Mouse (Mus musculus) heart, embryonic 10.5 days (tissue): Measurements from ENCODE around the gene Igfals. TPM values are rescaled to one million over a fixed set of nuclear protein-coding genes. Genes with fewer than 3 reads are reported as not detected.

Source experiments
- DNase-seq: peaks from one replicate; pipeline ENCODE4 v3.0.0-alpha.2; 2017; ENCODE audit warnings: low spot score
- H3K27ac ChIP-seq: fragments of 300-500 bp; sonication (generic); 2 replicates; pipeline ENCODE4 v1.5.1; 2016; ENCODE audit warnings: mild to moderate bottlenecking
- H3K27me3 ChIP-seq: fragments of 300-500 bp; sonication (generic); 2 replicates; pipeline ENCODE4 v1.6.1; 2016; ENCODE audit warnings: mild to moderate bottlenecking; ENCODE audit not compliant: poor library complexity, insufficient read depth, severe bottlenecking
- H3K36me3 ChIP-seq: fragments of 300-500 bp; sonication (generic); 2 replicates; pipeline ENCODE4 v1.6.1; 2016; ENCODE audit warnings: mild to moderate bottlenecking, moderate library complexity
- H3K4me1 ChIP-seq: fragments of 300-500 bp; sonication (generic); 2 replicates; pipeline ENCODE4 v1.6.1; 2016; ENCODE audit warnings: mild to moderate bottlenecking
- H3K4me3 ChIP-seq: fragments of 300-500 bp; sonication (generic); 2 replicates; pipeline ENCODE4 v1.5.1; 2016; ENCODE audit warnings: mild to moderate bottlenecking, moderate library complexity
- H3K9me3 ChIP-seq: fragments of 300-500 bp; sonication (generic); 2 replicates; pipeline ENCODE4 v1.6.1; 2016; ENCODE audit warnings: mild to moderate bottlenecking, moderate library complexity
- WGBS: fragments of 180-500 bp; shearing (Covaris S2); methylation state at CpG from one replicate; pipeline ENCODE4 v1.1.7; 2016; 5-methylcytosine and 5-hydroxymethylcytosine counted together
- polyA plus RNA-seq: library from polyadenylated mRNA; unstranded; fragments of >200 nt; fragmentation: Nextera tagmentation; extraction: Ambion mirVana; gene quantifications from 2 replicates; pipeline ENCODE4 v1.2.1, GENCODE M21; 2016

Gene Igfals
- polyA plus RNA-seq, 1 experiment from 2014 or later: 0.85 TPM

DNA sequence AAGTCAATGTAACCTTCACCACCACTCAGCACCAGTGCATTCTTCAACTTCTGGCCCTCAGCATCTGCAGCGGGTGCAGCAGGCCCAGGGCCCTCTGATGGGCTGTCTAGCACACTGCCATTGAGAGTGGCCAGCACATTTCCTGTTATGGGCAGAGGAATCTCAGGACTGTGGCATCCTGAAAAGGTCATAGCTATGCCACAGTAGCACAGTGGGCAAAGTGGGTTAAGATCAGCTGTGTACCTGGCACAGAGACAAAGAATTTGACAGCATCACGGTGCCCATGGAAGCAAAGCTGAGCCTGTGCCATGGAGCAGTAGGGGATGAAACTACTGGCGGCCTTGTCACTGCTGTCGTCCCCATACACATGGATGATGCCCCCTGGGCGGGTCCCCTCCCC is 33.4 kb downstream of the Igfals start:
- DNase-seq: no peak
- H3K27me3 ChIP-seq: no peaks in the 10 kb centered on the region
- H3K9me3 ChIP-seq: no peaks in the 10 kb centered on the region
- peaks cover 75% of the 10 kb centered on the region for H3K36me3 ChIP-seq
- no peak overlapping the region for H3K4me3 ChIP-seq
- H3K4me1 ChIP-seq: peaks cover 41% of the 10 kb centered on the region
- WGBS: 79% methylated on average over 5 of the region's 5 CpGs
- no peak overlapping the region for H3K27ac ChIP-seq

DNA sequence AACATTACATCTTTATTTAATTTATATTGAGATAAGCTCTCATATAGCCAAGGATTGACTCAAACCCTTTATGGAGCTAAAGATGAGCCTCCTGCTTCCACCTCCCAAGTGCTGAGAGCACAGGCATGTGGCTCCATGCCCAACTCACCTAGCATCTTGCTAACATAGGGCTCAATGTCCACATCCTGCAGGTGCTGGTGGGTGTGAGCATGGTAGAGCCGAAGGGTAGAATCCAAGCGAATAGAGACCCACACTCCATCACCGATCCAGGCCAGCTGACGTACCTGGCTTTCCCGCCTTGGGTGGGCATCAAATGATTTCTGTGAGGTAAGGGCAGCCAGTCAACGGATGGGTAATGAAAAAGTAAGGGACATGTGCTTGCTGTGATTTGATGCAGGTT is 34.2 kb downstream of the Igfals start:
- 93% methylated on average over 6 of the region's 6 CpGs for WGBS
- H3K4me3 ChIP-seq: no peak overlapping the region
- no peak for DNase-seq
- H3K4me1 ChIP-seq: peaks cover 36% of the 10 kb centered on the region
- no peak overlapping the region for H3K27ac ChIP-seq
- H3K9me3 ChIP-seq: no peaks in the 10 kb centered on the region
- no peaks in the 10 kb centered on the region for H3K27me3 ChIP-seq
- peaks cover 84% of the 10 kb centered on the region for H3K36me3 ChIP-seq

DNA sequence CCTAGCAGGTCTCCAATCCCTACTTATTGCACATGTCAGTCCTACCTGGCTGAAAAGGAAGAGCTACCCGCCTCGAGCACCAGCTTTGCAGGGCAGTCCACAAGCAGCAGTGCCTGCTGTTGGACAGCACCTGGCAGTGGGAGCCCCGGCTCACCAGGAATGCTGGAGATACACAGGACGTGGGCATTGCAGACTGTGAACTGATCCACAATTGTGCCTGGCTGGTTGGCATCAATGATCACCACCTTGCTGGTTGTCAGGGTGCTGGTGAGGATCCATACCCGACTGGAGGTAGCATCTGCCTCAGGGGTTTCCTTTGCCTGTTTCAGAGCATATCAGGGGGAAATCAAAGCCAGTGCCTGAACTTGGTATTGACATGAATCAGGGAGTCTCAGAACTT is 36.3 kb downstream of the Igfals start:
- DNase-seq: no peak
- 91% methylated on average over 5 of the region's 5 CpGs for WGBS

DNA sequence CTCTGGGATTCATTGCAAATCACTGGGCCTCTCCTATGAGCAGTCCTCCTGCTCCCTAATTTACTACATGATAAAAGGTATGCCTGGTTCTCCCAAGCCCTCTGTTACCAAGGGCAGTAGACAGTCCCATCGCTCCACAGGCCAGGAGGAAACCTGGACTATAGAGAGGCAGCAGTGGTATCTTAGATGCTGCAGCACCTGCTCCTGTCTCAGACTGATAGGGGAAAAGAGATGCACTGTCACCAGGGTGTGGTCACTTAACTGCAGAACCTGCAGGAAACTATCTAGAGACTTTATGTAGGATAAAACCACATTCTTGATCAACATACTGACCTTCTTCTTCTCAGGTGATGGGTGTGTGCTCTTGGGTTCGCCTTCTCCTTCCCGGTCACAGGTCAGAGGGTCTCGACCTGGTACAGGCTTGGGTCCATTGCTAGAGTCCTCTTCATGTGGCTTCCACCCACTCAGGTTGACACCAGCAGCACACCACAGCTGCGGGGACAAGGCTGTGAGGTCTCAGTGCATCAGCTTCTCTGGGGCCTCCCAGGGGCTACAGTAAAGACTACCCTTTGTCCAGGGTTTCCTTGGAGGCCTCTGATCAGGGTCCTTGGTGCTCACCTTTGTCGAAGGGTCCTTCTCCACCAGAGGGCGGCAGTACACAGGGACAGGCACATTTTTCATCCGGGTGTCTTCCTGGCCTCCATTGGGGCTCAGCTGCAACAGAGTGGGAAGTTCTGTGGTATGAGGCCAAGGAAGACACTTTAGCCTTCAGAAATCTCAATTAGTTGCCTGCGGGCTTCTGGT is 37.1 kb downstream of the Igfals start:
- H3K4me1 ChIP-seq: peaks cover 14% of the 10 kb centered on the region
- H3K27ac ChIP-seq: peak overlapping the region; percentile 52; the same call in 1 of the 2 replicates
- DNase-seq: peak; percentile 86
- H3K9me3 ChIP-seq: no peaks in the 10 kb centered on the region
- H3K4me3 ChIP-seq: no peak overlapping the region
- 74% methylated on average over 9 of the region's 9 CpGs for WGBS
- H3K27me3 ChIP-seq: no peaks in the 10 kb centered on the region
- H3K36me3 ChIP-seq: peaks cover 100% of the 10 kb centered on the region

More for the DNA sequence above, 36.3 kb downstream of the Igfals start:
- Histone ChIP-seq H3K9me3 (no peaks in the 10 kb centered on the region), H3K36me3 (peaks cover 100% of the 10 kb centered on the region), H3K4me3 (no peak overlapping the region), H3K27me3 (no peaks in the 10 kb centered on the region), H3K4me1 (peaks cover 22% of the 10 kb centered on the region), H3K27ac (no peak overlapping the region)

DNA sequence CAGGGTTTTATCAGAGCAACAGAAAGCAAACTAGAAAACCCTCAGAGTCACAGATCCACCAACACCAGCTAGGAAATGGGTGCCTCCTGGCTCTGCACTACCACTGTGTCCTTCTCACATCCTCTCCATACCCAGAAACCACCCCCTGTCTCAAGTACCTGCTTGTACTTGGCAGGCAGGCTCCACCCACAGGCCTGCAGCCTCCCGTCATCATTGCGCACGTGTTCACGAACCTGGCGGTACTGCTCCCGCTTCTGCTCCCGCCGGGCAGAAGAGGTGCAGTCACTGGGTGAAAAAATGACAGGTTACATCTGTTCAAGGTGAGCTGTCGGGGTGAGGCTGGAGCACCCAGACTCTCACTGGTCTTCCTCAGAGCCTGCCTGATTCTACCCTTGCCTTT is 38.0 kb downstream of the Igfals start:
- no peaks in the 10 kb centered on the region for H3K9me3 ChIP-seq
- 94% methylated on average over 9 of the region's 9 CpGs for WGBS
- H3K4me3 ChIP-seq: no peak overlapping the region
- peaks cover 100% of the 10 kb centered on the region for H3K36me3 ChIP-seq
- DNase-seq: no peak
- peaks cover 9% of the 10 kb centered on the region; the same call in 1 of the 2 replicates for H3K4me1 ChIP-seq
- H3K27me3 ChIP-seq: no peaks in the 10 kb centered on the region
- H3K27ac ChIP-seq: no peak overlapping the region

DNA sequence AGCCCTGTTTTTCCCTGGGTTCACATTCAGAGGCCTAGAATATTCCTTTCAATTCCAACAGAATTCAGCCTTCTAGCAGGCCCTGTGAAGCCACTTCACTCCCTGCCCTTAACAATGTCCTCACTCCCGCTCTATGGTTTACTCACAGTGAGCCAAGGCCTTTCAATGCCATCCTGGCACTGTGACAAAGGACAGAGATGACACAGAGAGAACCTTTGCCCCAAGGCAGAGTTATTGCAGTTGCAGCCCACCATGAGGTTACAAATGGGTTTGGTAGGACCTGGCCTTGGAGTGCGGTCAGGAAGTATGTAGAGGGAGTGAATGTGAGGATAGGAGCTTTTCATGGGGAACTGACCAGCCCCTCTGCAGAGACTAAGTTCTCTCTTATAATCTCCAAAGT is 41.8 kb downstream of the Igfals start:
- H3K4me1 ChIP-seq: peaks cover 2% of the 10 kb centered on the region; the same call in 1 of the 2 replicates
- 92% methylated on average over 2 of the region's 2 CpGs for WGBS
- H3K36me3 ChIP-seq: peaks cover 100% of the 10 kb centered on the region
- DNase-seq: no peak
- no peaks in the 10 kb centered on the region for H3K27me3 ChIP-seq
- no peaks in the 10 kb centered on the region for H3K9me3 ChIP-seq
- H3K4me3 ChIP-seq: no peak overlapping the region
- H3K27ac ChIP-seq: no peak overlapping the region

DNA sequence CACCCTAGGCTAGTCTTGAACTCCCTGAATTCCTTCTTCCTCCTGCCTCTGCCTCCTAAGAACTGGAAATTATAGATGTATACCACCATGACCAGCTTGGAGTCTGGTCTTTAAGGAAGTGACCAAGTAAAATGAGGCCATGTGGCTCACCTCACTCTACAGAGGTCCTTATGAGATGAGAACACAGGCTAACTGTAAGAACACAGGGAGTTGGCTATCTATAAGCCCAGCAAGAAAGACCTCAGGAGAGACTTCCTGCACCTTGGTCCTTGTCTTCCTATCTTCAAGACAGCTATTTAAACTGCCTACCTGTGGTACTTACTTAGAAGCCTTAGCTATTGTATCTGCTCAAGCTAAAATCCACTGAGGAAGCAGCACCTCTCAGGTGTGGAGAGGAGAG is 48.2 kb downstream of the Igfals start:
- Histone ChIP-seq H3K36me3 (peaks cover 99% of the 10 kb centered on the region), H3K27me3 (no peaks in the 10 kb centered on the region), H3K27ac (no peak overlapping the region), H3K4me3 (no peak overlapping the region), H3K9me3 (no peaks in the 10 kb centered on the region), H3K4me1 (no peaks in the 10 kb centered on the region)
- DNase-seq: no peak

DNA sequence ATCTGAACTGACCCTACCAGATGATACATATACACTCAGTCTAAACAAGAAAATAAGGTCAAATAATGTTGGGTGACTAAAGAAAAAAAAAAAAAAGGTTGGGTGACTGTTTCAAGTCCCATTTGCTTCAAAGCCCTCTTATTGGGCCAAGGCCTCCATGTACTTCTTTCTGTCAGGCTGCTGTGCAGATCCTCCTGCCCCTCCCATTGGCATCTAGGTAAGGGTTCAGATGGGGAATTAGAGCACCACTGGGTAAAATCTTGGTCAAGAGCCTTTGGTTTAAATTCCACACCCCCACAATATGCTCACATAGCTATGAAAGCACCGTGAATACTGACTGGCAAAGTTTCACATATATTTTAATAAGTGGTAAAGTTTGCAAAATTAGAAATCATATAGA is 57.4 kb downstream of the Igfals start:
- no peak for DNase-seq
- H3K4me1 ChIP-seq: no peaks in the 10 kb centered on the region

DNA sequence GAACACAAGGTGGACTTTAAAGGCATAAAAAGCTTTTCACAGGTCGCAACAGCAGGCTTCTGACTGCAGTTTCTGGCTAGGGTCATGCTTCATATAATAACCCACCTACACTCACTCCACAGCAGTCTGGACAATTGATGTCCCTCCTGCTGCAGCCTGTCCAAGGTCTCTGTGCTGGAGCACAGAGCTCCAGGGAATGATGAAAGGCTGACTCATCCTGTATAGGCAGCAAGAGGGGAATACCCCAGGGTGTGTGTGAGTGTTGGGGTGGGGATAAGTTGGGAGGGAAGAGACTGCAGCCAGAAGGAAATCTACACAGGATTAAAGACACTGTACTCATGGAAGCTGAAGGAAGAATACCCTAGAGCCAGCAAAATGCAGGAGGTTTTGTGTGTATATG is 63.7 kb downstream of the Igfals start:
- no peaks in the 10 kb centered on the region for H3K27me3 ChIP-seq
- no peak overlapping the region for H3K4me3 ChIP-seq
- WGBS: 82% methylated on average over 1 of the region's 1 CpGs
- H3K9me3 ChIP-seq: no peaks in the 10 kb centered on the region
- DNase-seq: no peak
- peaks cover 50% of the 10 kb centered on the region for H3K36me3 ChIP-seq
- H3K27ac ChIP-seq: no peak overlapping the region
- H3K4me1 ChIP-seq: peaks cover 4% of the 10 kb centered on the region; the same call in 1 of the 2 replicates

More for the DNA sequence above, 57.4 kb downstream of the Igfals start:
- WGBS: 96% methylated on average over 1 of the region's 1 CpGs
- Histone ChIP-seq H3K9me3 (no peaks in the 10 kb centered on the region), H3K27ac (no peak overlapping the region), H3K36me3 (peaks cover 100% of the 10 kb centered on the region), H3K27me3 (no peaks in the 10 kb centered on the region), H3K4me3 (no peak overlapping the region)

Other genes starting within 250 kb of the Igfals start
- gene Tsc2, start 233.4 kb upstream of the Igfals start, polyA plus RNA-seq: 56.9 and 66.4 TPM in 2 replicates
- 15.0 and 19.8 TPM in 2 replicates for gene Nthl1, start 233.3 kb upstream of the Igfals start, polyA plus RNA-seq
- 51.5 and 51.9 TPM in 2 replicates for gene Slc9a3r2, start 215.7 kb upstream of the Igfals start, polyA plus RNA-seq
- 0.28 TPM in 1 of 2 replicates, not detected in the other for gene Npw, start 207.5 kb upstream of the Igfals start, polyA plus RNA-seq
- 22.3 and 26.2 TPM in 2 replicates for gene Zfp598, start 196.3 kb upstream of the Igfals start, polyA plus RNA-seq
- 0.54 and 1.5 TPM in 2 replicates for gene Syngr3, start 176.0 kb upstream of the Igfals start, polyA plus RNA-seq
- gene Gfer, start 169.8 kb upstream of the Igfals start, polyA plus RNA-seq: 38.3 and 49.4 TPM in 2 replicates
- gene Noxo1, start 169.8 kb upstream of the Igfals start, polyA plus RNA-seq: 0.78 and 0.79 TPM in 2 replicates
- 79.1 and 100 TPM in 2 replicates for gene Tbl3, start 158.3 kb upstream of the Igfals start, polyA plus RNA-seq
- gene Rnf151, start 147.9 kb upstream of the Igfals start, polyA plus RNA-seq: 0.20 and 0.33 TPM in 2 replicates
- gene Rps2, start 147.9 kb upstream of the Igfals start, polyA plus RNA-seq: 1,171 and 1,258 TPM in 2 replicates
- 342 and 383 TPM in 2 replicates for gene Ndufb10, start 141.5 kb upstream of the Igfals start, polyA plus RNA-seq
- 0.39 and 1.3 TPM in 2 replicates for gene Rpl3l, start 138.2 kb upstream of the Igfals start, polyA plus RNA-seq
- gene Msrb1, start 129.4 kb upstream of the Igfals start, polyA plus RNA-seq: 17.8 and 19.7 TPM in 2 replicates
- gene Hs3st6, start 113.0 kb upstream of the Igfals start, polyA plus RNA-seq: 0.51 and 0.80 TPM in 2 replicates
- gene Meiob, start 61.7 kb upstream of the Igfals start, polyA plus RNA-seq: not detected in 2 replicates
- 38.9 and 49.0 TPM in 2 replicates for gene Hagh, start 25.9 kb upstream of the Igfals start, polyA plus RNA-seq
- gene Fahd1, start 15.6 kb upstream of the Igfals start, polyA plus RNA-seq: 31.4 and 37.8 TPM in 2 replicates
- 59.1 and 71.0 TPM in 2 replicates for gene Nubp2, start 20.4 kb downstream of the Igfals start, polyA plus RNA-seq
- 31.1 and 36.1 TPM in 2 replicates for gene Spsb3, start 20.6 kb downstream of the Igfals start, polyA plus RNA-seq
- 25.6 and 28.0 TPM in 2 replicates for gene Eme2, start 29.1 kb downstream of the Igfals start, polyA plus RNA-seq
- 109 and 117 TPM in 2 replicates for gene Mrps34, start 29.1 kb downstream of the Igfals start, polyA plus RNA-seq
- gene Nme3, start 30.5 kb downstream of the Igfals start, polyA plus RNA-seq: 30.5 and 41.4 TPM in 2 replicates
- gene Mapk8ip3, start 71.0 kb downstream of the Igfals start, polyA plus RNA-seq: 36.3 and 42.6 TPM in 2 replicates
- gene Jpt2, start 94.7 kb downstream of the Igfals start, polyA plus RNA-seq: 212 and 255 TPM in 2 replicates
- 6.2 and 7.2 TPM in 2 replicates for gene Cramp1l, start 149.8 kb downstream of the Igfals start, polyA plus RNA-seq
- gene Ift140, start 150.1 kb downstream of the Igfals start, polyA plus RNA-seq: 18.4 and 19.1 TPM in 2 replicates
- 12.2 and 15.9 TPM in 2 replicates for gene Tmem204, start 217.6 kb downstream of the Igfals start, polyA plus RNA-seq
- gene Telo2, start 250.0 kb downstream of the Igfals start, polyA plus RNA-seq: 35.2 and 45.2 TPM in 2 replicates